Mouse (Mus musculus): Measurements from ENCODE around the gene Tada2a. TPM values are rescaled to one million over a fixed set of nuclear protein-coding genes. Genes with fewer than 3 reads are reported as not detected.

Gene Tada2a
- polyA plus RNA-seq, 1 experiment from 2014 or later: 32.8 TPM

Other genes starting within 250 kb of the Tada2a start
- 45.6 and 48.3 TPM in 2 replicates for gene Ddx52, start 187.5 kb downstream of the Tada2a start, polyA plus RNA-seq (2014; fragmentation: Nextera tagmentation; extraction: Ambion mirVana)
- 18.6 and 20.1 TPM in 2 replicates for gene Synrg, start 165.2 kb downstream of the Tada2a start, polyA plus RNA-seq (2014; fragmentation: Nextera tagmentation; extraction: Ambion mirVana)
- 12.3 and 13.1 TPM in 2 replicates for gene Dusp14, start 60.3 kb downstream of the Tada2a start, polyA plus RNA-seq (2014; fragmentation: Nextera tagmentation; extraction: Ambion mirVana)
- gene Acaca, start 72 bp upstream of the Tada2a start, polyA plus RNA-seq (2014; fragmentation: Nextera tagmentation; extraction: Ambion mirVana): 29.4 and 29.9 TPM in 2 replicates
- not detected in 2 replicates for gene Gm11437, start 37.9 kb upstream of the Tada2a start, polyA plus RNA-seq (2014; fragmentation: Nextera tagmentation; extraction: Ambion mirVana)

Measured in neural tube, embryonic 11.5 days (tissue).